Mouse (Mus musculus): ENCODE data around the gene Vash2.
"Not testable (repeated sequence)": the region's sequence is repeated elsewhere in the genome, so short reads cannot be mapped to it uniquely, and the experiment has no call there.

Gene Vash2

DNA sequence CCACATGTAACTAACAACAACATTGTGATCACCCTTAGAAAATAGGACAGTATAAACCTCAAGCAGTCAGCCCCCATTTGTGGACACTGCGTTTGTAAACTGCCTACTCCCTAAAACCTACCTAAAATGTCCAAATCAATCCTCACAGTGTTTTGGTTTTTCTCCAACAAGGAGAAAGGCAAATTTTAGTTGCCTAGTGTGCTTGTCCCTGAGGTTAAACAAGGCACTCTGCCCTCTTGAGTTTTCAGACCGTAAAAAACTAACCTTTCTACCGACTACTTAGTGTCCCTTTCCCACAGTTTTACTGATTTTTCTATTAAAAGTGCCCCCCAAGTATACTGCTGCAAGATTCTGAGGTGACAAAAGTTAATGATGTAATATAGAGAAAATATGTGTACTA, 51.8 kb downstream of the Vash2 start:
- DNase-seq (ENCODE audit: low spot score), result no peak

DNA sequence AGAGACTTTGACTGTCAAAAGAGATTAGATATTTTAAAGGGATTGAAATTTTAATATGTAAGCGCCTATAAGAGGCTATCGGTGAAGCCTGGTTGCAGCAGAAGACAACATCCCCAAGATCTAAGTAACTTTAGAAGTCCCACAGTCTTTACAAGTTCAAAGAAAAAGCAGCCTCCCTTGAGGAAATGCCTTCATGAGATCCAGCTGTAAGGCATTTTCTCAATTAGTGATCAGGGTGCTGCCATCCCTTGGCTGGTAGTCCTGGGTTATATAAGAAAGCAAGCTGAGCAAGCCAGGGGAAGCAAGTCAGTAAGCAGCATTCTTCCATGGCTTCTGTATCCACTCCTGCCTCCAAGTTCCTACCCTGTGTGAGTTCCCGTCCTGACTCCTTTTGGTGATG, 54.3 kb downstream of the Vash2 start, which contains the start of gene Angel2:
Gene Angel2, plus strand, starts transcription at position 301 of the 400 bp plus-strand sequence.
- DNase-seq (ENCODE audit: low spot score), result not testable (repeated sequence)

DNA sequence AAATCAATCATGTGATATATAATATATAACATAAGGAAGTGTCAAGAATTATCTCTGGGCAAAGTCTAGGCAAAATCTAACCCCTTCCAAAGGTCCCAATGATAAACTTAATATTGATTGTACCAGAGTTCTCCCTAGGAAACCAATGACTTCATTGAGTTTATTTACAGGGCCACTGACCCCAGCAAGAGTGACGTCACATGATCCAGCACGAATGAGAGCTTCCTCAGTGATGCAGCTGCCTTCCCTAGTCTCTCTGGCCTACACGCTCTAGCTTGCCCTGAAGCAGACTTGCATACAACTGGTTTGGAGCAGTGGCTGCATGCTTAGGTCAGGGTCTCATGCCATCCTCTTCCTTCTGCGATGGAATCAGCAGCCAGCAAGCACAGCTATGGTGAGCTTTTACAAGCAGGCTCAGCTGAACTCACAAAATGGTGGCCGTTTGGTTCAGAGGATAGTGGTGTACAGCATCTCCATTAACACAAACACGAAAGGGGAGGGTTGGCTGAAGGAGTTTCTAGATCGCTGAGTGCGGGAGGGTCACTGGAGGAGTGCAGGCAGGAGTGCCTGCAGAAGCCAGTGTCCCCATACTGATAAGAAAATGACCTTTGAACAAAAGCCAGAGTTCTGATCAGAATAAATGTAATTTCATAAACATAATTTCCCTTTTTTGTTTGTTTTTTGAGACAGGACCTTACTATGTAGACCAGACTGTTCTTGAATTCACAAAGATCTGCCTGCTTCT, 59.2 kb downstream of the Vash2 start:
- no peak for DNase-seq (ENCODE audit: low spot score)

DNA sequence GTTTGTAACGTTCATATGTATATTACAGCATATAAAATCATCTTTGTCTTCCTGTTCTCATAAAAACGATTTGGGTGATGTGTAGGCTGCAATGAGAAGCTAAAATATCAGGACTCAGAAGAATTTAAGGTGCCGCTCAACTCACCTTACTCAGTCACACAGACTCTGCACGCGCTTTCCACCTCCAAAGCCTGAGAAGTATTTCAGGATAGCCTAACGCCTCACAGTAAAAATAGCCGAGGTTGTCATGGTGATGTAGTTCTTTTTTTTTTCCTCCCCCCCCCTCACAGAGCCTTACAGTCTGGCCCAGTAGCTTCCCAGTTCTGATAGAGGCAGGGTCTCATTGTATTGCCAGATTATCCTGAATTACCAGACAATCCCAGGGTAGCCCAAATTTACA, 60.2 kb downstream of the Vash2 start:
- DNase-seq (ENCODE audit: low spot score), result no peak

DNA sequence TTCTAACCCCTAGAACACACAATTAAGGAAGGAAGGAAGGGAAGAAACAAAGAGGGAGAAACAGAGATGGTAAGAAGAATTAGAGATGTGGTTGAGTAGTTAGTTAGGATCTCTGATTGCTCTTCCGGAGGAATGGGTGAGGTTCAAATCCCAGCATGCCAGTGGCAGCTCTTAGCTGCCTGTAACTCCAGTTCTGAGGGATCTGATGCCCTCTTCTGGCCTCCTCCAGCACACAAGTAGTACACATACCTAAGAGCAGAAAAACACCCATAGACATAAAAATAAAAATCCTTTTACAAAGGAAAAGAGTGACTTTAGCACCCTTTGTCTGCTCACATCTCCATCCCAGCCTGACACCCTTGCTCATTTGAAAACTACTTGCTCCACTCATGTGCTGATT, 66.5 kb downstream of the Vash2 start:
- no peak for DNase-seq (ENCODE audit: low spot score)

DNA sequence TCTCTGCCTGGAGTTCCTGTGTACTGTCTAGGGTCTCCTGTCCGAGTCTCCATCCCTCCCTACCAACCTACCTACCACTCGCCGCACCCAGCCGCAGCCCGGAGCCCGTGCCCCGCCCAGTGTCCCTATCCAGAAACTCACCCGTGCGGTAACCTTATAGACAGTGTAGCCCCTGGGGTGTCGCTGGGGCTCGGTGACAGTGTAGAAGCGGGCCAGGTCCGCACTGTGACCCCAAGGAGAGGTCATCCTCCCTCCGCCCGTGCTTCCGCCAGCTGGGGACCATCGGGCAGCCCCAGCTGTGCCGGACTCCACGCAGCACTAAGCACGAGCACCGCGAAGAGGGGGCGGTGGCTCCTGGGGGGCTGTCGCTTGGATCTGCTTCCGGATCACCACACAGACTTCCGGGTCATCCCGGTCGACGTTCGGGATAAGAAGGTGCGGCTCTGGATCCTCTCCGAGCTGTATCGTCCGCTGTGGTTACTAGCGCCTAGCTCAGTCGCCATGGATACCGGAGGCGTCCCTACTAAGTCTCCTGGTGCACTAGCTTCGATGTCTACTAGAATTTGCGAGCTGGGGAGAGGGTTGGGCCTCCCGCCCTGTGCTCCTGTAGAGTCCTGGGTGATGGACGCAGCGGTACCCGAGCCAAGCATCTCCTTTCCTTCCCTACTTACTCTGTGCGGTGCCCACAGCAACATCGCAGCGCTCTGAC, 67.5 kb downstream of the Vash2 start, which contains the start of gene Rps6kc1:
Gene Rps6kc1, minus strand, starts transcription at position 356 of the 709 bp plus-strand sequence.
- peak; percentile 40 for DNase-seq (ENCODE audit: low spot score)

DNA sequence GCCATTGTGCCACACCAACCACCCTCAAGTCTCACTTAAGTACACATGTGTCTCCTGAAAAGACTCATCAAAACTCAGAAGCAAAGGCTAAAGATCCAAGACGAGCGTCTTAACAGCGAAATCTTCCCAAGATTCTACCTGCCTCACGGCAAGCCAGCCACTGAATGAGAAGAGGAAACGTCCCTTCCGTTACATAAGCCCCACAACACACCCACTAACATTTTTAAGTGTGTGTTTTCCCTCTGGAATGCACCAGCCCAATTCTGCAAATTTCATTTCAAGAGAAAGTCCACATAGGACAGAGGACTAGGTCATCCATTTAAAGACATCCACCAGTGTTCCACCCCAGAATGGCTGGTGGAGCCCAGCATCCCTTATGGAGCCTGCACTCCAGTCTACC, 68.3 kb downstream of the Vash2 start:
- no peak for DNase-seq (ENCODE audit: low spot score)

DNA sequence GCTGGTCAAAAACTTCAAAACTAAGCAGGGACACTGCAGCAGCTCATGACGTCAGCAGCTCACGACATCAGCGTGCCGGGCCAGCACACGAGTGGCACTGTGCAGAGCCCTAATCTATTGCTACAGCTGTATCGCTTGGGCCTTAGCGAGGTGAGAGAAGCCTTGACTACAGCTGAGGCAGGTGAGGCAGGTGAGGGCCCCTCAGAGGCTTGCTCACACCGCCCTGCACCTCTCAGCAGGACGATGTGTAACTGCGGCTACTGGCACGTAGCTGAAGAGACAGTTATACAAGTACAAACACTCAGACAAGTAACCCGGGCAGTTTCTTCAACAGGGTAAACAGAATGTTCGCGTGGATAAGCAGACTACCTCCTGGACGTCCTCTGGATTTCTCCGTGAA, 74.4 kb downstream of the Vash2 start:
- DNase-seq (ENCODE audit: low spot score), result no peak

DNA sequence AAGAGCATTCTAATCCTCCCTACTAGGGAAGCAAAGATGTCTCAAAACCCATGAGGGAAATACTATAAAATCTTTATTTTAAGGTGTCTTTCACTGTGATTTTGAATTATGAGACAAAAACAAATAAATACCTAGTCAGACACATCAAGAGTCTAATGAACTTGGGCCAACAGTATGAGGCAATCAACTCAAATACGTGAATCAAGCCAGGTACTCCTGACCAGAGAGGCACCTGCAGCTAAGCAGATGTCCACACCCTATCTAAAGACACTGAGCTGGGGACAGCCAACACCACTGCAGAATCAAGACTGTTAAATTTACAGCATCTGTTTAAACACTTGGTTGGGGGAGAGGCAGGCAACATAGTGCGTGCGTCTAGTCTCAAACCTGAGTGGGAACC, 75.0 kb downstream of the Vash2 start:
- DNase-seq (ENCODE audit: low spot score), result no peak

DNA sequence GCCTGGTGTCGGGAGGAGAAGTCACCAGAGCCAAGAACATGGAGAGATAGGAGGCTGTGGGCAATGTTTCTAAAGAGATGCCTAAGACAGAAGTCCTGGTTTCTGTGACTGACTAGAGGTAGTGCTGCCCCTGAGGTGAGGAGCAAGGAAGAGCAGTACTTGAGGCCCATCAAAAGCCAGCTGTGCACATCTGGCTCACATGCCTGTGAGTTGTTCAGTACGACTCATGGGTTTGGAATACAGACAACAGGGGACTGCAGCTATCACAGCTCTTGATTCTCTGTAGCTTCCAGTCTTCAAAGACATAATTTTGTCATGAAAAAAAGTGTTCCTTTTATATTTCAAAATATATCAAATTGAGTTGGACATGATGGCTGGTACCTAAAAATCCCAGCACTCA, 78.0 kb downstream of the Vash2 start:
- no peak for DNase-seq (ENCODE audit: low spot score)

DNA sequence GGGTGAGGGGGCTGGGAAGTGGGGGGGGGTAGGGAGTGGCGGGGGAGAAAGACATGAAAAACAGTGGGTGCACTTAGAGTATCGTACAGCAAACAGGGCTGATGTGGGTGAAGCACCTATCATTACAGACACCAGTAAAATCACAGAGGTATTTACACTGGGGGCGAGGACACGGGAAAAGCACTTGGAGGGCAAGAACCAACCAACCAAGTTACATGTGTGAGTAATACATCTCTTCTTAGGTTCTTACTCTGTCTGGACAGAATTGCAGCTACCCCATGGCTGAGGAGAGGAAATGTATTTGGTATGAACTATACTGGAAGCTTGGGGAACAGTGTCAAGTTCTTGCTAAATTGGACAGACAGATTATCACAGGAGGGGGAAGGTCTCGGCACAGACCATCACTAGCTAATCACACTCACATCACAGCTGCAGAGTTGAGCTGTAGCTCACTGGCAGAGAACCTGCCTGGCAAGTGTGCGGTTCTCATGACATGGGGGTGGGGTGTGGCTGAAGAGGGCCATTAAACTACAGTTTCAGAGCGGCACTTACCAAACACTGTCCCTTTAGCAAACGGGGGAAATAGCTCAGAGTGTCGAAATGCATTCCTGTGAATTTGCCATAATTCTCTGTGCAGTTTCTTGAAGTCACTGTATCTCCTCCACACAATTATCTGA, 80.1 kb downstream of the Vash2 start:
- DNase-seq (ENCODE audit: low spot score), result no peak

DNA sequence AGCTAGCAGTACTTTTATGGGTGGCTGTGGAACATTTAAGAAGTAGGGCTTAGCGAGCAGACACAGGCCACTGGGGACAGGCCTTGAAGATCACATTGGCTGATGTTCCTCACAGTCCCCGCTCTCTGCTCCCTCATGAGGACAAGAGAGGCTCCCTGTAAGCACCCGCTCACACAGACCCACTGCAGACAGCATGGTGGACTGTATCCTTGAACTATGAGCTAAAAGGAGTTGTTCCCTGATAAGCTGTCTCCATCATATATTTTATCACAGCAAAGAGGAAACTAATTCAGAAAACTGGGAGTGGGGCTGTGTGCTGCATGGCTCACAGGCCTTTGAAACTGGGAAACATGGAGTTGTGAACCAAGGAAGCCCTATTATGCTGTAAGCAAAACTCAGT, 80.9 kb downstream of the Vash2 start:
- no peak for DNase-seq (ENCODE audit: low spot score)

Data from urinary bladder, postnatal 10 days (tissue).